Mouse (Mus musculus) limb, embryonic 10.5 days (tissue): ENCODE data around the gene C1qbp. TPM values are rescaled to one million over a fixed set of nuclear protein-coding genes. Genes with fewer than 3 reads are reported as not detected.

Source experiments
- DNase-seq: peaks from one replicate; pipeline ENCODE4 v3.0.0-alpha.2; 2017; ENCODE audit warnings: low spot score
- H3K27ac ChIP-seq: fragments of 300-500 bp; sonication (generic); 2 replicates; pipeline ENCODE4 v1.5.1; 2016; ENCODE audit warnings: mild to moderate bottlenecking
- H3K27me3 ChIP-seq: fragments of 300-500 bp; sonication (generic); 2 replicates; pipeline ENCODE4 v1.6.1; 2016; ENCODE audit warnings: low read depth, mild to moderate bottlenecking; ENCODE audit not compliant: poor library complexity, severe bottlenecking
- H3K36me3 ChIP-seq: fragments of 300-500 bp; sonication (generic); 2 replicates; pipeline ENCODE4 v1.6.1; 2016; ENCODE audit warnings: mild to moderate bottlenecking, moderate library complexity
- H3K4me1 ChIP-seq: fragments of 300-500 bp; sonication (generic); 2 replicates; pipeline ENCODE4 v1.6.1; 2016
- H3K4me3 ChIP-seq: fragments of 300-500 bp; sonication (generic); 2 replicates; pipeline ENCODE4 v1.5.1; 2016; ENCODE audit warnings: mild to moderate bottlenecking, moderate library complexity
- H3K9me3 ChIP-seq: fragments of 300-500 bp; sonication (generic); replicated peaks from 2 replicates; pipeline ENCODE4 v1.6.1; 2016; ENCODE audit warnings: mild to moderate bottlenecking
- WGBS: fragments of 180-500 bp; shearing (Covaris S2); methylation state at CpG from one replicate; pipeline ENCODE4 v1.1.7; 2016; 5-methylcytosine and 5-hydroxymethylcytosine counted together
- polyA plus RNA-seq: library from polyadenylated mRNA; unstranded; fragments of >200 nt; fragmentation: Nextera tagmentation; extraction: Ambion mirVana; gene quantifications from 2 replicates; pipeline ENCODE4 v1.2.1, GENCODE M21; 2016

Gene C1qbp
- polyA plus RNA-seq, 1 experiment from 2014 or later: 325 TPM

DNA sequence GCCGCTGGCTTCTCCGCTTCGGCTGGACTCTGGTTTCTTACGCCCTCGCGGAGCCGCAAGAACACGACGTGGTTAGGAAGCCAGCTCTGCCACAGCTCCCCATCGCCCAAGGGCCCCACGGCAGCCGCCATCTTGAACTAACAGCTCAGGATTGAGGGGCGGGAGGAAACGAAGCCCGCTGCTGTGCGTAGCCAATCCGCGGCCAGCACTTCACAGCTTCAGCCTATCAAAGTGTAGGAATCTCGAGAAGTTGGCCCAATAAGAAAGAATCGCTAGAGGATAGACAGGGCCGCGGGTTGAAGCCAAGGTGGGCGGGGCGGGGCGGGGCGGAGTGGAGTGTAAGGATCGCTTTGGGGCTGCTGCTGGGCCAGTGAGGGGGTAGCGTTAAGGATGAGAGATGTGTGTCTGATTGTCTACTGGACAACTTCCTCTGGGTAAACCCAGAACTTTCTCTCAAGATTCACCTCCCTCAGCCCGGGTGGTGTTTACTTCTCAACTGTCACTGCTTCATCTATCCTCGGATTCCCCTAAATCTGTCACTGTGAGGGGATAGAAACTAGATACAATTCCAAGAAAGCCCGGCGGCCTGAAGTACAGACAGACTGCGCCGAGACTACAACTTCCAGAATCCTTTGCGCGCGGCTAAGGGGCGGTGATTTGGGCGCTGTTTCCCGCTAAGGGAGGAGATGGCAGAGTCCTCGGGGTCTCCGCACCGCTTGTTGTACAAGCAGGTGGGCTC is 12.8 kb downstream of the C1qbp start, which contains the start of the genes Nup88 and Rpain:
TSS of gene Nup88 (minus strand) at position 153 of the 739 bp plus-strand sequence.
TSS of gene Rpain (plus strand) at position 393 of the 739 bp plus-strand sequence.
- Histone ChIP-seq H3K27me3 (no peaks in the 10 kb centered on the region), H3K4me1 (peaks cover 16% of the 10 kb centered on the region; the same call in 1 of the 2 replicates), H3K36me3 (peaks cover 54% of the 10 kb centered on the region), H3K4me3 (peak within 1 kb of the TSS; percentile 91), H3K27ac (peak within 1 kb of the TSS; percentile 94), H3K9me3 (no peaks in the 10 kb centered on the region)
- DNase-seq: peak; percentile 93
- under 1% methylated on average over 43 of the region's 43 CpGs for whole genome bisulfite sequencing

DNA sequence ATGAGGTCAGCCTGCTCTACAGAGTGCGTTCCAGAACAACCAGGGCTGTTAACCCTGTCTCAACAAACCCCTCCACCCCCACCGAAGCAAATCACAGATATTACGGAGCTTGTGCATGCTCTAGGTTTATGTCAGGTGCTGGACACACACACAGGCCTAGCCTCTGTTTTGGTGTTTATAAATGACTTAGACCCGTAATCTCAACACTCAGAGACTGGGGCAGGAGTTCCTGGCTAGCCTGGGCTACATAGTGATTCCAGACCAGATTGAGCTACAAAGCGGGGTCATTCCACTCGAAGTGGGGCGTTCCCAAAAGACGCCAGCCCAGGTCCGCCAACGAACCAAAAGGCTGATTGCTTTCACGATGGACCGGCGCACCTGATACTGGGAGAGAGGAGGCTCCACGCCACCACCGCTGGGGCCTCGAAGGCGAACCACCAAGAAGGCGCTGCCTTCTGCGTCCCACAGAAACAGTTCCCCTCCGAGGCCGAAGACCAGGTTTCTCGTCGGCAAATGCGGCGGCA is 13.5 kb downstream of the C1qbp start:
- WGBS: under 1% methylated on average over 25 of the region's 25 CpGs
- peak overlapping the region; percentile 91 for H3K4me3 ChIP-seq
- H3K27me3 ChIP-seq: no peaks in the 10 kb centered on the region
- peaks cover 16% of the 10 kb centered on the region; the same call in 1 of the 2 replicates for H3K4me1 ChIP-seq
- no peak for DNase-seq
- H3K27ac ChIP-seq: peak overlapping the region; percentile 94
- peaks cover 54% of the 10 kb centered on the region for H3K36me3 ChIP-seq
- H3K9me3 ChIP-seq: no peaks in the 10 kb centered on the region

DNA sequence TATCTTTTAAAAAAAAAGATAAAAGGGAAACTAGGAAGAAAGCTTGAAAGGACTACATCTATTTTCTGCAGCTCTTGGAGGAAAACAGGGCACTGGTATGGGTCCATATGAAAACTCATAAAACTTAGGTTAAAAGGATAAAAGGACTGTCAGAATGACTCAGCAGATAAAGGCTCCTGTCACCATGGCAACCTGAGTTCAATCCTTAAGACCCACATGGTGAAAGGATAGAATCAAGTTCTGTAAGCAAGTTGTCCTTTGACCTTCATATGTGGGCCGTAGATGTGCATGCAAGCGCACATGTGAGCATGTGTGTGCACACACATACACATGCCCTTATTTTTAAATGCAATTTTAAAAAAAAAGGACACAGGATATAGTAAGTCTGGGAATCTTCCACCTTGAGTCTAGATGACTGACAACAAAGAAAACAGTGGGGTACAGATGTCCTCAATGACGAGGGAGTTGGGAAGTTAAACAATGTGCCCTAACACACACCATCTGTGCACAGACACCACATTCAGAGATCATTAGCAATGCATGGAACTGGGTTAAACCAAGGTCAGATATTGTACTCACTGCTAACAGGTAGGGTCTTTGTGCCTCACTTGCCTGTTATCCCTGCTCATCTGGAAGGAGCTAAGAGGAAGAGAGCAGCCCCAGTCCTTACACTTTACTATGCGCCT is 18.5 kb downstream of the C1qbp start:
- H3K4me1 ChIP-seq: peaks cover 9% of the 10 kb centered on the region; the same call in 1 of the 2 replicates
- no peaks in the 10 kb centered on the region for H3K9me3 ChIP-seq
- no peaks in the 10 kb centered on the region for H3K27me3 ChIP-seq
- WGBS: 90% methylated on average over 4 of the region's 4 CpGs
- no peak overlapping the region for H3K27ac ChIP-seq
- DNase-seq: no peak
- no peak overlapping the region for H3K4me3 ChIP-seq
- peaks cover 79% of the 10 kb centered on the region for H3K36me3 ChIP-seq

DNA sequence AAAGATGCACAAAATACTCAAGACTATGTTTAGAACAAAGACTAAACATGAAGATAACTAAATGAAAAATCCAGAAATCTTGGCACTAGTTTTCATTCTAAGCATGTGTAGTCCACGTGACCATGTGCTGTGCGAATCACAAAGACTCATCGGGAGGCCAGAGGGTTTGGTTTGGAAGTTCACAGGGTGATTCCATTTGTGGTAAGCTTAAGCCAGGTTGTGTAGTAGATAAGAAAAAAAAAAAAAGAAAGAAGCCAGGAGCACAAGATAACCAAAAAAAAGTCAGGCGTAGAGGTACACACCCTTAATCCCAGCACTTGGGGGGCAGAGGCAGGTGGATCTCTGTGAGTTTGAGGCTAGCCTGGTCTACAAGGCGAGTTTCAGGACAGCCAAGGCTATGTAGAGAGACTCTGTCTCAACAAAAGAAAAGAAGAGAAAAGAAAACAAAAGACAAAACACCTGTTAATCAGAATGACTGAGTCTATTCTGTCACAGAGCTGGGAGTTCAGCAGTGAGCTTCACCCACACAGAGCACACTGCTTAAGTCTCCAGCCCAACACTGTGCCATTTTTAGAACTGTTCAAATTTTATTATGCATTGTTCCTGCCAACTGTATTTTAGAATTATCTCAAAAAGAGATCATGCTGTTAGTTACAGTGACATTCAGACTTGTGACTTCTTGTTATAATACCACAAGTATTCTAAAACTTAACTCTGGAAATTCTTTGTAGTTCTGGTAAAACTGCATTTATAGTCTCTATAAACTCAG is 21.9 kb downstream of the C1qbp start:
- Histone ChIP-seq H3K4me3 (no peak overlapping the region), H3K9me3 (no peaks in the 10 kb centered on the region), H3K4me1 (no peaks in the 10 kb centered on the region), H3K27ac (no peak overlapping the region), H3K27me3 (no peaks in the 10 kb centered on the region), H3K36me3 (peaks cover 99% of the 10 kb centered on the region)
- no peak for DNase-seq
- WGBS: 94% methylated on average over 5 of the region's 5 CpGs

DNA sequence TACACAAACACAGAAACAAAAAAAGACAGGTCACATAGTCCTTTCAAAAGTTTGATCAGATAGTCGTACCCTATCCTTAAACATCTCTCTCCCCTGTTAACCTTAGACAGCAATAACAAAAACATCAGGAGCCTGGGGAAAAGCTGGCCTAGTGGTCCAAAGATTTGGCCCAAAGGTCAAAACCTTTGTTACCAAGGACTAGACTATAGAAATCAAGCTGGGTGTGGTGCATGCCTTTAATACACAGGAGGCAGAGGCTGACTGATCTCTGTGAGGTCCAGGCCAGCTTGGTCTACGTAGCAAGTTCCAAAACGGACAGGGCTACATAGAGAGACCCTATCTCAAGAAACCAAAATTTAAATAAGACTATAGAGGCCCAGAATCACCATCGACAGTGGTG is 28.1 kb downstream of the C1qbp start:
- 91% methylated on average over 4 of the region's 4 CpGs for WGBS
- H3K9me3 ChIP-seq: no peaks in the 10 kb centered on the region
- no peak overlapping the region for H3K4me3 ChIP-seq
- H3K4me1 ChIP-seq: no peaks in the 10 kb centered on the region
- H3K27ac ChIP-seq: no peak overlapping the region
- H3K36me3 ChIP-seq: peaks cover 99% of the 10 kb centered on the region
- DNase-seq: no peak
- H3K27me3 ChIP-seq: no peaks in the 10 kb centered on the region

DNA sequence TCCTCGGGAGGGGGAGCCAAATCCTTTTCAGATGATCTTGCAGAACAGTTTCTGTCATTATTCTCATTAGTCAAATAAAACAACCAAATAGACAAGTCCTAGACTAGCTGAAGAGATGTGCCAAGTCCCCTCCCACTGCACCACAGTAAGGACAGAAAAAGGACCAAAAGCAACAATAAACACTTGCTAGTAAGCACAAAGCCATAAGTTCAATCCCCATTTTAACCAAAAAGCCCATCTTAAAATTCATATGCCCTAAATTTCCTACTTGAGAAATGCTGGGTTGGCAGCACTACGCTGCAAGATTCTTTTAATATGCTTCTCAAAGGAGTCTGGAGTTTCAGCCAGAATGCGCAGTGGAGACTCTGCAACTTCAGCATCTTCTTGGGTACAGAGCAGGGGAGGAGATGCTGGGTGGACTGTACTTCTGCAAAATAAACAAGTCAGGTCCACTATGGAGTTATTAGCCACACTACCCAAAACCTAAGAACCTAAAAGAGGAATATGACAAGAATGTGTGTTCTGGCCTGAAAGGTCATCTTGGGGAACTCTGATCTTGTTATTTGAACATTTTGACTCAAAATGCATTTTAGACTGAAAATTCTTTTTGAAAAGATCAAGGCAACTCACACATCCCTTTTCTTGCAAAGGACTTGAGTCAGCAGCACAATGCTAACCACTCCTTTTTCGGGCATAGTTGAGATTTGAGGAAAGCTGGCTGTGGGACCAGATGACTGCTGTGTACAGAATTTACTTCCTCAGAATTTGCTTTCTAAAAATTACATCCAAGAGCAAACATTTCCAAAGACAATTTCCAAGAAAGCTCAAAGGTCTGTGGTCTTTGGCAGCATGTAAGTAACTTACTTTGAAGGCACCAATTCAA is 37.6 kb downstream of the C1qbp start:
- Histone ChIP-seq H3K27ac (no peak overlapping the region), H3K27me3 (no peaks in the 10 kb centered on the region), H3K9me3 (no peaks in the 10 kb centered on the region), H3K4me3 (no peak overlapping the region), H3K36me3 (peaks cover 100% of the 10 kb centered on the region), H3K4me1 (no peaks in the 10 kb centered on the region)
- WGBS: 91% methylated on average over 4 of the region's 4 CpGs
- no peak for DNase-seq

DNA sequence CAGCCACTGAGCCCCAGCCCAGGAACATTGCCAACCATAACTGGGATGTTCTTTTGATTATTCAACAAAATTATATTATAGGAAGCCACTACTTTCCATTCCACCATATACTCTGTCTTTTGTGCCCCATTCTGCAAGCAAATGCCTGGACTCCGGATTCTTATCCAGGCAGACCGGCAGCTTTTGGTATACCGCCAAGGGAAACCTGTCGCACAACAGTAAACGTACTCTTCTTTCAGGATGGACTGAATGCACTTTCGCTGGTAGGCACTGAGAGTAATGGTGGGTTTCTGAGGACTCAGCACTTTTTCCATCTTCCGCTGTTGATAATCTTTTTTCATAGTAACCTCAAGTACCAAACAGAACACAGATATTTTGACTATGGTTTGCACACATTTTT is 39.2 kb downstream of the C1qbp start:
- Histone ChIP-seq H3K36me3 (peaks cover 99% of the 10 kb centered on the region), H3K4me1 (no peaks in the 10 kb centered on the region), H3K27ac (no peak overlapping the region), H3K9me3 (no peaks in the 10 kb centered on the region), H3K4me3 (no peak overlapping the region), H3K27me3 (no peaks in the 10 kb centered on the region)
- WGBS: 98% methylated on average over 7 of the region's 7 CpGs
- no peak for DNase-seq

DNA sequence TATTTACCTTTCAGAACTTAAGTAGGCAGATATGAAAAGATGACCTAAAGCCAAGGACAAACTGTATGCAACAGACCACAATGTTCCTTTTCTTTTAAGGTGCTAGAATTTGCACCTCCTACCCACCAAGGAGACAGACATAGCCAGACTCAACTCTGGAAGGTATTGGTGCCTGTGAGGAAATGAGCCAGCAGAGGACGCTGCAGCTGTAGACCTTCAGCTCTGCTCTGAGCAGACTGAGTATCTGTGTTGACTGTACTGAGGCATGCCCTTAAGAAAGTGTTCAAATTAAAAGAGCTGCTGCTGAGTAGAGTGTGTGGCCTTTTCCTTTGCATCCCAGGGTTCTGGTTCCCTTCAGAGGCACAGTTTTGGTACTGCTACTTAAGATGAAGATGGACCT is 40.2 kb downstream of the C1qbp start:
- no peak for DNase-seq
- no peaks in the 10 kb centered on the region for H3K9me3 ChIP-seq

DNA sequence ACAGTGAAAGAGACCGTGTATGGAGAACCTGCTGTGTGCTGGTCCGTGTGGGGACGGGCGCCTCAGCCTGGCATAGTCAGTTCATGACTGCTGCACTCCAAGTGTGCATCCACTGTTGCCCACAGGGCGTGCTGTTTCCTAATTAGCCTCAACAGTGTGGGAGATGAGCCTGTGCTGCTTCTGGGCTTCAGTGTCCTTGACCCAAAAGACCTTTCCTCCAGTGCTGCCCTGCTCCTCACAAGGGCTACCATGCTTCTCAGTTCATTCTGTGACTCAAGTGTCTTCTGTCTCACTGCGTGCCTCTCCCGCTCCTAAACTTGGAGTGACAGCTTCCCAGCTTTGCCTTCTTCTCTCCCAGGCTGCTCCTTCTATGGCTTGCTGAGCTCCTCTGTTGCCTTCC is 47.5 kb downstream of the C1qbp start:
- H3K36me3 ChIP-seq: peaks cover 81% of the 10 kb centered on the region
- no peak overlapping the region for H3K27ac ChIP-seq
- DNase-seq: no peak
- no peak overlapping the region for H3K4me3 ChIP-seq
- no peaks in the 10 kb centered on the region for H3K27me3 ChIP-seq
- no peaks in the 10 kb centered on the region for H3K9me3 ChIP-seq
- 94% methylated on average over 7 of the region's 7 CpGs for WGBS
- no peaks in the 10 kb centered on the region for H3K4me1 ChIP-seq

More for the DNA sequence above, 40.2 kb downstream of the C1qbp start:
- Histone ChIP-seq H3K27ac (no peak overlapping the region), H3K36me3 (peaks cover 99% of the 10 kb centered on the region), H3K4me1 (no peaks in the 10 kb centered on the region), H3K27me3 (no peaks in the 10 kb centered on the region), H3K4me3 (no peak overlapping the region)
- whole genome bisulfite sequencing: 84% methylated on average over 1 of the region's 1 CpGs

DNA sequence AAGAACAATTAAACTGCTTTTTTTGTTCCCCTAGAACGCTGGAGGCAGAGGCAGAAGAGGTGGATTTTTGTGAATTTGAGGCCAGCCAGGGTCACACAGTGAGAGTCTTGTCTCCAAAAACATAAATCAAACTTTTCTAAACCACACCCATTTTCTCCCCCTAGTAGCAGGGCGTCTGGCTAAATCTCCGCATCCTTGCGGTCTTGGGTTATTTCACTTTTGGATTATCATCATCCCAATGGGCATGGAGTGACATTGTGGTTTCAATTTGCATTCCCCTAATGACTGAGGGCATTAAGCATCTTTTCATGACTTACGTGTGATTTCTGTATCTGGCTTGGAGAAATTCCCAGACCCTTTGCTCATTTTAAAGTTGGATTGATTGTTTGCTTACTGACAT is 51.4 kb downstream of the C1qbp start:
- H3K36me3 ChIP-seq: peaks cover 72% of the 10 kb centered on the region
- H3K27ac ChIP-seq: no peak overlapping the region
- no peak for DNase-seq
- no peak overlapping the region for H3K4me3 ChIP-seq
- 85% methylated on average over 5 of the region's 5 CpGs for WGBS
- H3K4me1 ChIP-seq: no peaks in the 10 kb centered on the region
- H3K27me3 ChIP-seq: no peaks in the 10 kb centered on the region
- H3K9me3 ChIP-seq: no peaks in the 10 kb centered on the region
